Mouse (Mus musculus) midbrain, embryonic 16.5 days (tissue): ENCODE measurements around the gene Uqcrfs1. TPM values are rescaled to one million over a fixed set of nuclear protein-coding genes. Genes with fewer than 3 reads are reported as not detected.

Experiments used
- ATAC-seq: fragments of 200-750 bp; cut with Nextera tagmentation; 2 replicates; pipeline ENCODE4 v1.8.0; 2017; ENCODE audit warnings: moderate TSS enrichment
- H3K27ac ChIP-seq: fragments of 300-500 bp; sonication (generic); 2 replicates; pipeline ENCODE4 v1.5.1; 2014; ENCODE audit warnings: mild to moderate bottlenecking, low read length, mixed read lengths
- H3K27me3 ChIP-seq: fragments of 300-500 bp; sonication (generic); 2 replicates; pipeline ENCODE4 v1.6.1; 2014; ENCODE audit warnings: low read depth, low read length, mixed read lengths; ENCODE audit not compliant: control insufficient read depth, insufficient read depth
- H3K36me3 ChIP-seq: fragments of 300-500 bp; sonication (generic); 2 replicates; pipeline ENCODE4 v1.6.1; 2014; ENCODE audit warnings: mild to moderate bottlenecking, low read length, moderate library complexity, mixed read lengths; ENCODE audit not compliant: control insufficient read depth, insufficient read depth
- H3K4me1 ChIP-seq: fragments of 300-500 bp; sonication (generic); 2 replicates; pipeline ENCODE4 v1.6.1; 2014; ENCODE audit warnings: mild to moderate bottlenecking, low read length, mixed read lengths; ENCODE audit not compliant: control insufficient read depth, insufficient read depth
- H3K4me2 ChIP-seq: fragments of 300-500 bp; sonication (generic); 2 replicates; pipeline ENCODE4 v1.6.1; 2014; ENCODE audit warnings: mild to moderate bottlenecking, low read length, mixed read lengths
- H3K4me3 ChIP-seq: fragments of 300-500 bp; sonication (generic); 2 replicates; pipeline ENCODE4 v1.5.1; 2014; ENCODE audit warnings: low read depth, mild to moderate bottlenecking, low read length, moderate library complexity, mixed read lengths
- H3K9ac ChIP-seq: fragments of 300-500 bp; sonication (generic); 2 replicates; pipeline ENCODE4 v1.6.1; 2014; ENCODE audit warnings: low read depth, low read length, mixed read lengths
- H3K9me3 ChIP-seq: fragments of 300-500 bp; sonication (generic); replicated peaks from 2 replicates; pipeline ENCODE4 v1.6.1; 2014; ENCODE audit warnings: mild to moderate bottlenecking, low read length, mixed read lengths; ENCODE audit not compliant: control insufficient read depth, poor library complexity, severe bottlenecking
- WGBS: fragments of 180-500 bp; shearing (Covaris S2); extraction: QIAGEN DNeasy Blood & Tissue Kit; methylation state at CpG from one replicate; pipeline ENCODE4 v1.1.7; 2014; 5-methylcytosine and 5-hydroxymethylcytosine counted together
- polyA plus RNA-seq: library from polyadenylated mRNA; unstranded; fragments of >200 nt; fragmentation: Nextera tagmentation; extraction: Ambion mirVana; gene quantifications from 2 replicates; pipeline ENCODE4 v1.2.1, GENCODE M21; 2015

Gene Uqcrfs1
- polyA plus RNA-seq, 1 experiment from 2014 or later: 283 TPM

DNA sequence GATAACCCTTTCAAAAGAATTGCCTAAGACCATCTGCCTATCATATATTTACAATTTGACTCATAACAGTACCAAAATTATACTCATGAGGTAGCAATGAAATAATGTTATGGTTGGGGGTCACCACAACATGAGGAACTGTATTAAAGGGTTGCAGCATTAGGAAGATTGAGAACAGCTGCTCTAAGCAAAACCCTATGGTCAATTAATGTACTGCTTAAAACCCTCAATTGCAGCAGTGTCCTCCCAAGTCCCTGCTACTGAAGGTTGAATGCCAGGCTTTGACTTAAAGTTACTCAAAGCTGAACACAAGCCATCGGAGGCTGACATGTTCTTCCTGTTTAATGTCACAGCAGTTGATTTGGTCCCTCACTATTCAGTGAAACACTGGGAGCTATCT lies 15.4 kb upstream of the Uqcrfs1 start:
- no peak for ATAC-seq
- Histone ChIP-seq H3K27me3 (no peaks in the 10 kb centered on the region), H3K4me2 (no peak overlapping the region), H3K9ac (no peak overlapping the region), H3K9me3 (no peaks in the 10 kb centered on the region), H3K4me3 (no peak overlapping the region), H3K27ac (no peak overlapping the region), H3K36me3 (no peaks in the 10 kb centered on the region), H3K4me1 (no peaks in the 10 kb centered on the region)
- WGBS: 92% methylated on average over 1 of the region's 1 CpGs

- H3K36me3 ChIP-seq: no peaks in the 10 kb centered on the region
- H3K9me3 ChIP-seq: no peaks in the 10 kb centered on the region
- no peak for ATAC-seq
- 92% methylated on average over 5 of the region's 5 CpGs for WGBS
- H3K4me3 ChIP-seq: no peak overlapping the region
- no peaks in the 10 kb centered on the region for H3K27me3 ChIP-seq
- H3K4me2 ChIP-seq: no peak overlapping the region
- H3K27ac ChIP-seq: no peak overlapping the region
- no peak overlapping the region for H3K9ac ChIP-seq
- no peaks in the 10 kb centered on the region for H3K4me1 ChIP-seq
These were observed 14.9 kb upstream of the Uqcrfs1 start for GRCm38 (mm10) chr13:30560052-30560451.

- H3K36me3 ChIP-seq: no peaks in the 10 kb centered on the region
- H3K27me3 ChIP-seq: no peaks in the 10 kb centered on the region
- no peak overlapping the region for H3K4me2 ChIP-seq
- H3K4me1 ChIP-seq: no peaks in the 10 kb centered on the region
- no peak overlapping the region for H3K4me3 ChIP-seq
- WGBS: 81% methylated on average over 2 of the region's 2 CpGs
- no peak for ATAC-seq
- H3K9ac ChIP-seq: no peak overlapping the region
- H3K9me3 ChIP-seq: no peaks in the 10 kb centered on the region
- no peak overlapping the region for H3K27ac ChIP-seq
These were observed 12.6 kb upstream of the Uqcrfs1 start for GRCm38 (mm10) chr13:30557751-30558150.

DNA sequence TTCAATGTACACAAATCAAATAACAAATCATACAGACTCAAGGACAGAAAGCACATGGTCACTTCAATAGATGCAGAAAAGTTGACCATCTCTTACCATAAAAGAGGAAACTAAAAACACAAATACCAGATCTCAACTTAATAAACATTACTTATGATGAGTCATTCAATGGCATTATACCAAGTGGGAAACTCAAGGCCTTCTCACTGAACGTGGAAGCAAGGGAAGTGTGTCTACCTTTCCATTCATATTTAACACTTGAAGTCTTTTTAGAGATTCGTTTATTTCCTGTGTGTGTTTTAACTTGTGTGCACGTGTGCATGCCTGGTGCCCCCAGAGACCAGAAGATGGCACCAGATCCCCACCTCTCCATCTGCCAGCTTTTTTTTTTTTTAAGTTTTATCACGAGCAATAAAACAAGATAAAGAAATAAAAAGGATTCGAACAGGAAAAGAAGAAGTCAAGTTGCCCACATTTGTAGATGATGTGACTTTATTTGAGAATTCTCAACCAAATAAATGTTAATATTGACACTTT lies 8.0 kb upstream of the Uqcrfs1 start:
- WGBS: 49% methylated on average over 5 of the region's 5 CpGs
- Histone ChIP-seq H3K27me3 (no peaks in the 10 kb centered on the region), H3K4me2 (no peak overlapping the region), H3K9me3 (no peaks in the 10 kb centered on the region), H3K36me3 (no peaks in the 10 kb centered on the region), H3K4me3 (no peak overlapping the region), H3K27ac (no peak overlapping the region), H3K9ac (no peak overlapping the region), H3K4me1 (no peaks in the 10 kb centered on the region)
- no peak for ATAC-seq

DNA sequence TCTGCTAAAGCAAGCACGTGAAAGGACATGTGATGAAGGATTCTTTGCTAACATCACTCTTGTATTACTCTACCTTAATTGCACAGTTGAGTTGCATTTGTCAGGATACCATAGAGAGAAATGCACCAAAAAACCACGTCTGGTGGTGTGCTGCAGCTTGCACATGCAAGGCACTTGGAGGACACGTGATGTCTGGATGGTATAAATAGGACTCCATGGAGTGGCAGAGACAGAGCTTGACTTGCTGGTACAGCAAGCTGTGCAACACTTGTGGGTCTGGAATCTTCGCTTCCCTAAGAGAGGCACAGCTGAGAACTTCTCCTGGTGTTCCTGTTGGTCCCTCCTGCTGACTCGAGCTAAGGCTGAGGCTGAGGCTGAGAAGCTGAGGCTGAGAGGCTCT lies 4.2 kb upstream of the Uqcrfs1 start:
- Histone ChIP-seq H3K4me2 (no peak overlapping the region), H3K27ac (no peak overlapping the region), H3K4me3 (no peak overlapping the region), H3K4me1 (peaks cover 7% of the 10 kb centered on the region), H3K9ac (no peak overlapping the region), H3K9me3 (no peaks in the 10 kb centered on the region), H3K27me3 (no peaks in the 10 kb centered on the region), H3K36me3 (no peaks in the 10 kb centered on the region)
- WGBS: 84% methylated on average over 5 of the region's 5 CpGs
- no peak for ATAC-seq

GRCm38 (mm10) chr13:30548835-30549234 lies 3.7 kb upstream of the Uqcrfs1 start:
- Histone ChIP-seq H3K4me2 (no peak overlapping the region), H3K4me3 (no peak overlapping the region), H3K4me1 (peaks cover 12% of the 10 kb centered on the region), H3K36me3 (no peaks in the 10 kb centered on the region), H3K9ac (no peak overlapping the region), H3K27me3 (no peaks in the 10 kb centered on the region), H3K27ac (no peak overlapping the region), H3K9me3 (no peaks in the 10 kb centered on the region)
- 19% methylated on average over 2 of the region's 2 CpGs for WGBS
- ATAC-seq: no peak

DNA sequence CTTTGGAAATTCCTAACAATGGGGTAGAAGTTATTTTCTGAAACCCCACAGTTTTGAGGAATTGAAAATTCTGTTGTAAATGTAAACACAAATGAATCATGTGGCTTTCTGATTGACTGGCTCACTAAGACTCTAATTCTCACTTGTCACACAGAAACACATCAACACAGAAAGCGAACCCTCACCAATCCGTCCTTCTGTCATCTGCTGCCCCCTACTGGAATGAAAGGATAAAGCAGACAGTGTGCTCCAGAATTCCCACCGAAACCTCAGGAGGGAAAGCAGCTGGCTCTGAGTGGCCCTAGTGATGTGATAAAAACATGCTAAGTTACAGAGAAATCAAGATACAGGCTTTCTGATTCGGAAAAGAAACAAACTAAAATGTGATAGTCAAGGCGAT lies 14.4 kb downstream of the Uqcrfs1 start:
- 3% methylated on average over 5 of the region's 5 CpGs for WGBS
- H3K36me3 ChIP-seq: no peaks in the 10 kb centered on the region
- H3K9ac ChIP-seq: no peak overlapping the region
- H3K4me3 ChIP-seq: no peak overlapping the region
- ATAC-seq: peak; percentile 86
- no peaks in the 10 kb centered on the region for H3K27me3 ChIP-seq
- no peak overlapping the region for H3K27ac ChIP-seq
- H3K9me3 ChIP-seq: no peaks in the 10 kb centered on the region
- H3K4me2 ChIP-seq: peak overlapping the region; percentile 19; the same call in 1 of the 2 replicates
- H3K4me1 ChIP-seq: no peaks in the 10 kb centered on the region

- 88% methylated on average over 8 of the region's 8 CpGs for WGBS
- H3K27me3 ChIP-seq: no peaks in the 10 kb centered on the region
- H3K4me2 ChIP-seq: no peak overlapping the region
- no peaks in the 10 kb centered on the region for H3K9me3 ChIP-seq
- no peak for ATAC-seq
- no peaks in the 10 kb centered on the region for H3K4me1 ChIP-seq
- no peak overlapping the region for H3K27ac ChIP-seq
- H3K36me3 ChIP-seq: no peaks in the 10 kb centered on the region
- H3K4me3 ChIP-seq: no peak overlapping the region
- no peak overlapping the region for H3K9ac ChIP-seq
These were observed 20.2 kb downstream of the Uqcrfs1 start for GRCm38 (mm10) chr13:30524961-30525360.

DNA sequence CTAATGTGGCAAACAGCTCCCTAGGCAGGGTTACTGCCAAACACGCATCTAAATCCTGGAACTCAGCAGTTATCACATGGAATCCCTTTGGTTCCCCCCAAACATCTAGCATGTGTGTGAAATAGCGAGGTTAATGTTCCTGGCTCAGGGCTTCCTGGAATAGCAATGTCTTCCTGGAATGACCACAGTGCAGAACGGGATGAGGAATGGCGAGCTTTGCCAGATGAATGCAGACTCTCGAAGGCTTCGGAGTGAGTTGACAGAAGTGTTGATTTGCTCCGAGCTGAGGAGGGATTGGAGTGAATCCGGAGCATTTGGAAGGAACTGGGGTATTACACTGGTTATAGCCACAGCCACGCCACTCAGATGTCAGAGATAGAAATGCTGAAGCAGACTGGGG lies 21.2 kb downstream of the Uqcrfs1 start:
- no peaks in the 10 kb centered on the region for H3K9me3 ChIP-seq
- H3K27ac ChIP-seq: no peak overlapping the region
- no peaks in the 10 kb centered on the region for H3K4me1 ChIP-seq
- no peak for ATAC-seq
- no peaks in the 10 kb centered on the region for H3K27me3 ChIP-seq
- no peaks in the 10 kb centered on the region for H3K36me3 ChIP-seq
- no peak overlapping the region for H3K9ac ChIP-seq
- H3K4me2 ChIP-seq: no peak overlapping the region
- H3K4me3 ChIP-seq: no peak overlapping the region
- WGBS: 86% methylated on average over 9 of the region's 9 CpGs
